Mouse (Mus musculus) heart, postnatal 0 days (tissue): Measurements from ENCODE around the gene Cnr1.

ENCODE experiments used
- CTCF ChIP-seq: IDR thresholded peaks from 2 replicates; pipeline ENCODE4 v1.5.1; 2016; ENCODE audit warnings: antibody characterized with exemption, control low read depth, low read depth
- EP300 ChIP-seq: IDR thresholded peaks from 2 replicates; pipeline ENCODE4 v1.6.1; 2016; ENCODE audit warnings: antibody characterized with exemption, low read depth

- TF ChIP-seq EP300 (no peak), CTCF (no peak)
Measured at GRCm38 (mm10) chr4:33904826-33905225, 19.6 kb upstream of the Cnr1 start.
